Mouse (Mus musculus) midbrain, embryonic 16.5 days (tissue): ENCODE measurements around the gene 4930562C15Rik. TPM values are rescaled to one million over a fixed set of nuclear protein-coding genes. Genes with fewer than 3 reads are reported as not detected.

Experiments used
- ATAC-seq: fragments of 200-750 bp; cut with Nextera tagmentation; 2 replicates; pipeline ENCODE4 v1.8.0; 2017; ENCODE audit warnings: moderate TSS enrichment
- H3K27ac ChIP-seq: fragments of 300-500 bp; sonication (generic); 2 replicates; pipeline ENCODE4 v1.5.1; 2014; ENCODE audit warnings: mild to moderate bottlenecking, low read length, mixed read lengths
- H3K27me3 ChIP-seq: fragments of 300-500 bp; sonication (generic); 2 replicates; pipeline ENCODE4 v1.6.1; 2014; ENCODE audit warnings: low read depth, low read length, mixed read lengths; ENCODE audit not compliant: control insufficient read depth, insufficient read depth
- H3K36me3 ChIP-seq: fragments of 300-500 bp; sonication (generic); 2 replicates; pipeline ENCODE4 v1.6.1; 2014; ENCODE audit warnings: mild to moderate bottlenecking, low read length, moderate library complexity, mixed read lengths; ENCODE audit not compliant: control insufficient read depth, insufficient read depth
- H3K4me1 ChIP-seq: fragments of 300-500 bp; sonication (generic); 2 replicates; pipeline ENCODE4 v1.6.1; 2014; ENCODE audit warnings: mild to moderate bottlenecking, low read length, mixed read lengths; ENCODE audit not compliant: control insufficient read depth, insufficient read depth
- H3K4me2 ChIP-seq: fragments of 300-500 bp; sonication (generic); 2 replicates; pipeline ENCODE4 v1.6.1; 2014; ENCODE audit warnings: mild to moderate bottlenecking, low read length, mixed read lengths
- H3K4me3 ChIP-seq: fragments of 300-500 bp; sonication (generic); 2 replicates; pipeline ENCODE4 v1.5.1; 2014; ENCODE audit warnings: low read depth, mild to moderate bottlenecking, low read length, moderate library complexity, mixed read lengths
- H3K9ac ChIP-seq: fragments of 300-500 bp; sonication (generic); 2 replicates; pipeline ENCODE4 v1.6.1; 2014; ENCODE audit warnings: low read depth, low read length, mixed read lengths
- H3K9me3 ChIP-seq: fragments of 300-500 bp; sonication (generic); replicated peaks from 2 replicates; pipeline ENCODE4 v1.6.1; 2014; ENCODE audit warnings: mild to moderate bottlenecking, low read length, mixed read lengths; ENCODE audit not compliant: control insufficient read depth, poor library complexity, severe bottlenecking
- WGBS: fragments of 180-500 bp; shearing (Covaris S2); extraction: QIAGEN DNeasy Blood & Tissue Kit; methylation state at CpG from one replicate; pipeline ENCODE4 v1.1.7; 2014; 5-methylcytosine and 5-hydroxymethylcytosine counted together
- polyA plus RNA-seq: library from polyadenylated mRNA; unstranded; fragments of >200 nt; fragmentation: Nextera tagmentation; extraction: Ambion mirVana; gene quantifications from 2 replicates; pipeline ENCODE4 v1.2.1, GENCODE M21; 2015

Gene 4930562C15Rik
- polyA plus RNA-seq, 1 experiment from 2014 or later, result 0.26 TPM

GRCm38 (mm10) chr16:4916608-4917007, 81.4 kb downstream of the 4930562C15Rik start:
- 87% methylated on average over 2 of the region's 2 CpGs for WGBS
- peaks cover 25% of the 10 kb centered on the region for H3K36me3 ChIP-seq

More at GRCm38 (mm10) chr16:4916608-4917007, 81.4 kb downstream of the 4930562C15Rik start:
- ATAC-seq, result no peak
- no peak overlapping the region for H3K4me2 ChIP-seq
- H3K9ac ChIP-seq, result no peak overlapping the region
- no peaks in the 10 kb centered on the region for H3K9me3 ChIP-seq
- no peak overlapping the region for H3K4me3 ChIP-seq
- no peak overlapping the region for H3K27ac ChIP-seq
- H3K27me3 ChIP-seq, result no peaks in the 10 kb centered on the region
- H3K4me1 ChIP-seq, result no peaks in the 10 kb centered on the region

Other genes starting within 250 kb of the 4930562C15Rik start
- 13.0 and 14.0 TPM in 2 replicates for gene Glis2, start 240.7 kb upstream of the 4930562C15Rik start, polyA plus RNA-seq
- 144 and 153 TPM in 2 replicates for gene Pam16, start 210.4 kb upstream of the 4930562C15Rik start, polyA plus RNA-seq
- 4.2 and 4.3 TPM in 2 replicates for gene Vasn, start 195.5 kb upstream of the 4930562C15Rik start, polyA plus RNA-seq
- gene Dnaja3, start 195.4 kb upstream of the 4930562C15Rik start, polyA plus RNA-seq, result 69.2 and 70.2 TPM in 2 replicates
- gene Coro7, start 155.6 kb upstream of the 4930562C15Rik start, polyA plus RNA-seq, result 32.6 and 36.4 TPM in 2 replicates
- 65.9 and 76.5 TPM in 2 replicates for gene Nmral1, start 116.1 kb upstream of the 4930562C15Rik start, polyA plus RNA-seq
- 92.7 and 102 TPM in 2 replicates for gene Hmox2, start 109.1 kb upstream of the 4930562C15Rik start, polyA plus RNA-seq
- gene Cdip1, start 45.1 kb upstream of the 4930562C15Rik start, polyA plus RNA-seq, result 117 and 127 TPM in 2 replicates
- gene Ubald1, start 44.9 kb downstream of the 4930562C15Rik start, polyA plus RNA-seq, result 54.9 and 63.3 TPM in 2 replicates
- gene Mgrn1, start 50.8 kb downstream of the 4930562C15Rik start, polyA plus RNA-seq, result 118 and 126 TPM in 2 replicates
- gene Nudt16l1, start 103.3 kb downstream of the 4930562C15Rik start, polyA plus RNA-seq, result 117 and 119 TPM in 2 replicates
- gene Anks3, start 128.8 kb downstream of the 4930562C15Rik start, polyA plus RNA-seq, result 75.1 and 78.8 TPM in 2 replicates
- gene Sept12, start 162.4 kb downstream of the 4930562C15Rik start, polyA plus RNA-seq, result not detected in 2 replicates
- 0.91 and 1.7 TPM in 2 replicates for gene Smim22, start 171.9 kb downstream of the 4930562C15Rik start, polyA plus RNA-seq
- gene Rogdi, start 178.1 kb downstream of the 4930562C15Rik start, polyA plus RNA-seq, result 147 and 164 TPM in 2 replicates
- gene Glyr1, start 214.4 kb downstream of the 4930562C15Rik start, polyA plus RNA-seq, result 194 and 204 TPM in 2 replicates
- gene Ubn1, start 214.6 kb downstream of the 4930562C15Rik start, polyA plus RNA-seq, result 11.3 and 12.2 TPM in 2 replicates